Mouse (Mus musculus) forelimb bud, embryonic 11.5 days (tissue): ENCODE data around the gene Pou2af1.

Experiments
- DNase-seq: peaks from one replicate; pipeline ENCODE4 v3.0.0-alpha.2; 2012; ENCODE audit warnings: low read depth, low spot score

The Pou2af1 gene

GRCm38 (mm10) chr9:51225636-51226166 is 12.2 kb downstream of the Pou2af1 start:
- DNase-seq = no peak

- no peak for DNase-seq
Measured at GRCm38 (mm10) chr9:51230701-51231389, 17.3 kb downstream of the Pou2af1 start.

- DNase-seq = no peak
Measured at GRCm38 (mm10) chr9:51232163-51232562, 18.7 kb downstream of the Pou2af1 start.

GRCm38 (mm10) chr9:51238741-51239385 is 25.4 kb downstream of the Pou2af1 start:
- DNase-seq = no peak

- DNase-seq = no peak
Measured at GRCm38 (mm10) chr9:51256780-51257502, 43.4 kb downstream of the Pou2af1 start.

- no peak for DNase-seq
Measured at GRCm38 (mm10) chr9:51258426-51258825, 44.9 kb downstream of the Pou2af1 start.

- no peak for DNase-seq
Measured at GRCm38 (mm10) chr9:51268852-51269251, 55.3 kb downstream of the Pou2af1 start.

GRCm38 (mm10) chr9:51271073-51271472 is 57.6 kb downstream of the Pou2af1 start:
- no peak for DNase-seq

GRCm38 (mm10) chr9:51272102-51272501 is 58.6 kb downstream of the Pou2af1 start:
- DNase-seq = no peak

- DNase-seq = no peak
Measured at GRCm38 (mm10) chr9:51273581-51274154, 60.2 kb downstream of the Pou2af1 start.

GRCm38 (mm10) chr9:51274678-51275077 is 61.2 kb downstream of the Pou2af1 start:
- no peak for DNase-seq

- no peak for DNase-seq
Measured at GRCm38 (mm10) chr9:51277834-51278498, 64.5 kb downstream of the Pou2af1 start.

GRCm38 (mm10) chr9:51278500-51279381 is 65.2 kb downstream of the Pou2af1 start, which contains the start of gene Colca2:
Gene Colca2 (minus strand): TSS chr9:51278569.
- peak; percentile 78 for DNase-seq

GRCm38 (mm10) chr9:51286079-51286478 is 72.6 kb downstream of the Pou2af1 start:
- DNase-seq = no peak
